In genomic region chr4:34686874-34687567, GRCm38 (mm10) we compare ENCODE assay signal across 8 mouse cellular contexts. TPM values are rescaled to one million over a fixed set of nuclear protein-coding genes. Genes with fewer than 3 reads are reported as not detected.
A peak's percentile ranks its signal among the peaks of the same experiment; 100 is the strongest.
DNase-seq lines count a peak whose midpoint lies in the region; ATAC-seq lines count a peak whose summit lies in the region.

Slc35a1 (minus strand) TSS chr4:34687438.

- peak; percentile 91 for DNase-seq in MN1 (ENCODE audit: low spot score)
- DNase-seq in cerebellum, adult 9-10 months = peak; percentile 95
- DNase-seq in hindbrain, embryonic 10.5 days (ENCODE audit: low spot score) = peak; percentile 93
- DNase-seq in layer of hippocampus, postnatal 10 days (ENCODE audit: low spot score in 2 of 2) = peak; percentile 94 to 95
- peak; percentile 96 for DNase-seq in lung, postnatal 10 days
- peak; percentile 94 for DNase-seq in ovary, postnatal 36 days (ENCODE audit: low spot score)
- DNase-seq in thymus, postnatal 25 days = peak; percentile 94

- WGBS in hindbrain, embryonic 10.5 days = under 1% methylated on average over 65 of the region's 65 CpGs

- ATAC-seq in frontal cortex, adult (ENCODE audit: low TSS enrichment) = peak; percentile 98

- H3K36me3 ChIP-seq in hindbrain, embryonic 10.5 days = peaks cover 14% of the 10 kb centered on the region

- H3K9me3 ChIP-seq in hindbrain, embryonic 10.5 days = no peaks in the 10 kb centered on the region

- H3K4me1 ChIP-seq in hindbrain, embryonic 10.5 days (replicated peaks) = peaks cover 6% of the 10 kb centered on the region

- peak within 1 kb of the TSS; percentile 99 for H3K27ac ChIP-seq in hindbrain, embryonic 10.5 days

- no peaks in the 10 kb centered on the region for H3K27me3 ChIP-seq in hindbrain, embryonic 10.5 days (ENCODE audit: insufficient read depth, poor library complexity, severe bottlenecking)

- H3K4me3 ChIP-seq in hindbrain, embryonic 10.5 days = peak within 1 kb of the TSS; percentile 92

RNA-seq across cellular contexts. Expression of gene Slc35a1, which starts in this region (rescaled TPM):
- 59.4 and 61.5 TPM in 2 replicates for polyA plus RNA-seq in hindbrain, embryonic 10.5 days (2016; fragmentation: Nextera tagmentation; extraction: Ambion mirVana)
- total RNA-seq in layer of hippocampus, postnatal 10 days (2021) = 10 to 100 TPM; 26.6 to 29.2 TPM

Comparison
In these comparisons a context has a peak if more than half of its experiments do, and no peak if none do; other contexts are left out.
1. Peak in every context shown above with its lines: DNase-seq, ATAC-seq, H3K4me3 ChIP-seq and H3K27ac ChIP-seq.